Mouse (Mus musculus): ENCODE measurements at regions not wholly inside any gene's neighbourhood (a gene's known extent, or its start where the extent isn't known, plus 50 kb on each side); places are given as distances from the start of the nearest gene placed in this dataset.

GRCm38 (mm10) chr11:113194144-113194827 lies 412.3 kb downstream of the Sox9 start:
- H3K4me1 ChIP-seq (ENCODE audit: insufficient read depth, low read depth, low read length), result no peaks in the 10 kb centered on the region

More at GRCm38 (mm10) chr11:113194144-113194827, 412.3 kb downstream of the Sox9 start:
- ATAC-seq (ENCODE audit: extremely low read depth, insufficient number of reproducible peaks, low FRiP score, poor library complexity, severe bottlenecking) (no peak), DNase-seq (ENCODE audit: low spot score) (no peak)
- H3K27me3 ChIP-seq (ENCODE audit: insufficient read depth, low read length), result no peaks in the 10 kb centered on the region
- TF ChIP-seq POLR2AphosphoS5 (IDR thresholded peaks at IDR 0.05; ENCODE audit: insufficient replicate concordance, low read depth, low read length) (no peak), TAL1 (conservative IDR thresholded peaks at IDR 0.05; ENCODE audit: low read depth, low read length) (no peak), GATA1 (IDR thresholded peaks at IDR 0.05; ENCODE audit: borderline replicate concordance, low read length) (no peak), GATA2 (IDR thresholded peaks at IDR 0.05; ENCODE audit: borderline replicate concordance, low read depth, low read length) (no peak), CTCF (IDR thresholded peaks at IDR 0.05; ENCODE audit: low read depth, low read length) (no peak)
- H3K9me3 ChIP-seq (replicated peaks), result peaks cover 86% of the 10 kb centered on the region
- no peaks in the 10 kb centered on the region for H3K36me3 ChIP-seq (replicated peaks)
- no peak overlapping the region for H3K4me3 ChIP-seq (ENCODE audit: low read depth, low read length)

Data from G1E (cell line).